12 mouse cellular contexts compared by ENCODE assay signal in the genomic region with DNA sequence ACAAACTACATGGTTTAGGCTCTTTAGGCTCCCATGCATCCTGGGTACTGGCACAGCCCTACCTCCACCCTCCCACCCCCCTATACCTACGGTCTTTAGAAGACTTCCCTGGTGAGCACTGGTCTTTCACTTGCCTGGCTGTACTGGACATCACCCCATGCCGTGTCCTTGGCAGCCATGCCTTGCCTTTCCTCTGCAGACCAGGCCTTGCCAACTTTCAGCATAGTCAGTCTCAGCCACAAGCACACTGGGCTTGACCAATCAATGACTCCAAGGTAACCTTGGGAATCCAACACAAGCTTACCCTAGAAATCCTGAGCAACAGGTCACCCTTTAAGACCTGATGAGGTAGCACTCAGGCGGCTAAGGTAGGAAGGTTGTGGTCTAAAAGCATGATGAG. TPM values are rescaled to one million over a fixed set of nuclear protein-coding genes. Genes with fewer than 3 reads are reported as not detected.
DNase-seq lines count a peak whose midpoint lies in the region; ATAC-seq and TF ChIP-seq lines count a peak whose summit lies in the region.
"Had no signal": no experiment of that assay in that cellular context is flagged by ENCODE, and none has a peak within 500 bp of the region (broad histone marks: within the 10 kb centered on the region; RNA-seq: fewer than 3 reads in every experiment).

No protein-coding gene starts in this region.

- peak overlapping the region; percentile 4; the same call in 1 of the 2 replicates for H3K4me3 ChIP-seq in gastrocnemius, adult 2 months
- no peak overlapping the region for H3K4me3 ChIP-seq in kidney, embryonic 16.5 days (ENCODE audit: low read length)
- no peak overlapping the region for H3K4me3 ChIP-seq in forebrain, embryonic 12.5 days (replicated peaks)

- H3K36me3 ChIP-seq in kidney, embryonic 16.5 days (ENCODE audit: insufficient read depth, low read length) = peaks cover 48% of the 10 kb centered on the region
- peaks cover 83% of the 10 kb centered on the region for H3K36me3 ChIP-seq in forebrain, embryonic 12.5 days (replicated peaks)

- no peaks in the 10 kb centered on the region for H3K27me3 ChIP-seq in kidney, embryonic 16.5 days (ENCODE audit: insufficient read depth, low read length)
- no peaks in the 10 kb centered on the region for H3K27me3 ChIP-seq in forebrain, embryonic 12.5 days

- H3K4me2 ChIP-seq in kidney, embryonic 16.5 days (replicated peaks; ENCODE audit: low read depth, low read length) = no peak overlapping the region
- H3K4me2 ChIP-seq in forebrain, embryonic 12.5 days = no peak overlapping the region

- H3K27ac ChIP-seq in gastrocnemius, adult 2 months = peak overlapping the region; percentile 96
- H3K27ac ChIP-seq in kidney, embryonic 16.5 days (ENCODE audit: low read length) = no peak overlapping the region
- no peak overlapping the region for H3K27ac ChIP-seq in forebrain, embryonic 12.5 days

- no peak for TF ChIP-seq CTCF in gastrocnemius, adult 2 months (IDR thresholded peaks at IDR 0.05)

- no peak overlapping the region for H3K9ac ChIP-seq in kidney, embryonic 16.5 days (replicated peaks; ENCODE audit: low read length)
- no peak overlapping the region for H3K9ac ChIP-seq in forebrain, embryonic 12.5 days

- intact Hi-C loops in gastrocnemius, adult 2 months (cut with DNase I) = loop anchor here (2.0 kb wide), 1 partner anchor 16 kb away; no protein-coding TSS in a partner anchor

- H3K4me1 ChIP-seq in kidney, embryonic 16.5 days (ENCODE audit: insufficient read depth, low read length) = no peaks in the 10 kb centered on the region
- no peaks in the 10 kb centered on the region for H3K4me1 ChIP-seq in forebrain, embryonic 12.5 days

- DNase-seq in gastrocnemius, adult 2 months = peak; percentile 55
- no peak for DNase-seq in gastrocnemius, adult 18-20 months (ENCODE audit: low spot score)
- peak; percentile 54 for DNase-seq in kidney, adult 9 months
- peak; percentile 54 to 65 for DNase-seq in adrenal gland, postnatal 36 days
- peak; percentile 84 to 87 for DNase-seq in cerebellum, postnatal 25 days
- no peak for DNase-seq in ovary, postnatal 10 days (ENCODE audit: low spot score)
- DNase-seq: kidney, adult 11 months; layer of hippocampus, adult 9-11 months; lung, adult 18-20 months had no signal

- no peak for ATAC-seq in kidney, embryonic 16.5 days (ENCODE audit: low FRiP score, low TSS enrichment)
- no peak for ATAC-seq in forebrain, embryonic 12.5 days (ENCODE audit: low FRiP score)

- H3K9me3 ChIP-seq in kidney, embryonic 16.5 days (ENCODE audit: low read length) = no peaks in the 10 kb centered on the region
- H3K9me3 ChIP-seq in forebrain, embryonic 12.5 days = no peaks in the 10 kb centered on the region

- 96% methylated on average over 3 of the region's 3 CpGs for WGBS in kidney, embryonic 16.5 days
- 94% methylated on average over 3 of the region's 3 CpGs for WGBS in forebrain, embryonic 12.5 days

RNA-seq across cellular contexts. Expression of gene Ywhag, which starts 17.8 kb away (rescaled TPM):
- 100 to 1,000 TPM; 289 to 303 TPM for total RNA-seq in gastrocnemius, adult 2 months (2021)
- 100 to 1,000 TPM; 288 to 326 TPM for total RNA-seq in gastrocnemius, adult 18-20 months (2021)
- 193 and 202 TPM in 2 replicates for polyA plus RNA-seq in kidney, embryonic 16.5 days (2015; fragmentation: Nextera tagmentation; extraction: Ambion mirVana)
- total RNA-seq in adrenal gland, postnatal 36 days (2021) = 100 to 1,000 TPM; 499 to 690 TPM
- polyA plus RNA-seq in forebrain, embryonic 12.5 days (2016; fragmentation: Nextera tagmentation; extraction: Ambion mirVana) = 410 and 460 TPM in 2 replicates

RNA-seq across cellular contexts. Expression of gene Hspb1, which starts 28.9 kb away (rescaled TPM):
- total RNA-seq in gastrocnemius, adult 2 months (2021) = 100 to 1,000 TPM; 253 to 325 TPM
- 100 to 1,000 TPM; 239 to 482 TPM for total RNA-seq in gastrocnemius, adult 18-20 months (2021)
- 69.9 and 70.5 TPM in 2 replicates for polyA plus RNA-seq in kidney, embryonic 16.5 days (2015; fragmentation: Nextera tagmentation; extraction: Ambion mirVana)
- total RNA-seq in adrenal gland, postnatal 36 days (2021) = 100 to 1,000 TPM in 1 of 2 experiments, 10 to 100 TPM in 1; 85.2 to 330 TPM
- 7.8 and 10.7 TPM in 2 replicates for polyA plus RNA-seq in forebrain, embryonic 12.5 days (2016; fragmentation: Nextera tagmentation; extraction: Ambion mirVana)
- total RNA-seq: megakaryocyte-erythroid progenitor cell, adult 5-6 weeks had no signal

RNA-seq across cellular contexts. Expression of gene Ssc4d, which starts 57.7 kb away (rescaled TPM):
- total RNA-seq in gastrocnemius, adult 2 months (2021) = under 1 TPM; 0.22 to 0.59 TPM
- total RNA-seq in gastrocnemius, adult 18-20 months (2021) = under 1 TPM; 0.57 to 0.95 TPM
- polyA plus RNA-seq in kidney, embryonic 16.5 days (2015; fragmentation: Nextera tagmentation; extraction: Ambion mirVana) = 11.3 and 11.8 TPM in 2 replicates
- 1 to 10 TPM; 2.3 to 3.3 TPM for total RNA-seq in adrenal gland, postnatal 36 days (2021)
- polyA plus RNA-seq in forebrain, embryonic 12.5 days (2016; fragmentation: Nextera tagmentation; extraction: Ambion mirVana) = 1.1 and 1.7 TPM in 2 replicates

Comparison
In these comparisons a context has a peak if more than half of its experiments do, and no peak if none do; other contexts are left out.
1. DNase-seq: peak in gastrocnemius, adult 2 months (single experiment), kidney, adult 9 months (single experiment), adrenal gland, postnatal 36 days (2 of 2) and cerebellum, postnatal 25 days (2 of 2); none in gastrocnemius, adult 18-20 months (single experiment) and ovary, postnatal 10 days (single experiment).